Mouse (Mus musculus) kidney, adult 2 months (tissue): ENCODE data around the gene Rps6ka4.

Experiments used
- CTCF ChIP-seq: fragments of 200-500 bp; conservative IDR thresholded peaks from 2 replicates; pipeline ENCODE4 v1.5.1; 2011; ENCODE audit warnings: low read depth, mild to moderate bottlenecking, control low read depth, low read length, moderate library complexity, mixed read lengths; ENCODE audit not compliant: insufficient read depth, insufficient read length
- POLR2A ChIP-seq: fragments of 200-500 bp; IDR thresholded peaks from one replicate; pipeline ENCODE4 v1.6.1; 2011; ENCODE audit warnings: low read depth, low read length, control low read depth

- TF ChIP-seq POLR2A (no peak), CTCF (no peak)
Observed at GRCm38 (mm10) chr19:6860706-6861105, 20.3 kb upstream of the Rps6ka4 start.
